Mouse (Mus musculus): ENCODE results near the gene Hk3. TPM values are rescaled to one million over a fixed set of nuclear protein-coding genes. Genes with fewer than 3 reads are reported as not detected.

Hk3 gene
- polyA plus RNA-seq (2011; ENCODE audit: insufficient read depth, insufficient read length, low read depth, missing spikeins), result not detected in 2 replicates

DNA sequence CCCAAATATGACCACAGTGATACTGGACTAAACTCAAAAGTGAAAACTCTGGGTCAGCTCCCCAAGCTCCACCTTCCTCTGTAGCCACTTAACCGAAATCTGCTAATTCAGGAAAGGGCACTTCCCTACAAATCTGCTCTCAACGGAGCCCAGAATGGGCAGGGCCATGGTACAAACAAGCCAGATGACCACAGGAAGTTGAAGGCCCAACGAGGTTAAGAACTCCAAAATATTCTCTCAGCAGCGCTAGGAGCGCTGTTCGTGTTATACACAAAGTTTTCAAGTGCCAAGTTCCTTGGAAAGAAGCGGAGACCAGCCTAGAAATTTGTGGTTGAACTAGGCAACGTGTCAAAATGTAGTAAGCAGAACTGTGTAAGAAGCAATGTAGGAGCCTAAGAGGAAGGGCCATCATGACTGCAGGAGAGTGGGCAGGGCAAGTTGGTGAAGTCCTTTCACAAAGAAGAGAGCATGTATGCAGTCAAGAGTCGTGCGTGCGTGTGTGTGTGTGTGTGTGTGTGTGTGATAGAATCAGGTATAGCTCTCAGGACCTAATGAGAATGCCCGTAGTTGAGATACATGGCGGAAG lies at the start of gene Hk3:
Gene Hk3, minus strand, starts transcription at position 192 of the 586 bp plus-strand sequence.
- Histone ChIP-seq H3K9me3 (replicated peaks; ENCODE audit: control insufficient read depth, insufficient read depth, low read length, poor library complexity, severe bottlenecking) (0 out of 2 replicates have a peak, but pooled peaks cover 2% of the 10 kb centered on the region), H3K4me3 (ENCODE audit: low read depth, low read length) (no peak within 1 kb of the TSS), H3K9ac (ENCODE audit: low read depth, poor library complexity, severe bottlenecking) (no peak within 1 kb of the TSS), H3K36me3 (ENCODE audit: control insufficient read depth, insufficient read depth, low read length, poor library complexity, severe bottlenecking) (no peaks in the 10 kb centered on the region), H3K27ac (ENCODE audit: insufficient read depth, low read length) (no peak within 1 kb of the TSS), H3K4me1 (ENCODE audit: control insufficient read depth, insufficient read depth, low read length) (peaks cover 6% of the 10 kb centered on the region), H3K27me3 (ENCODE audit: control insufficient read depth, insufficient read depth, low read length, poor library complexity, severe bottlenecking) (no peaks in the 10 kb centered on the region)
- TF ChIP-seq POLR2A (IDR thresholded peaks at IDR 0.05; ENCODE audit: insufficient read depth, low read length) (no peak), CTCF (IDR thresholded peaks at IDR 0.05; ENCODE audit: low read depth, low read length) (no peak), EP300 (IDR thresholded peaks at IDR 0.05; ENCODE audit: insufficient read depth, low read depth, low read length) (no peak)

- H3K4me1 ChIP-seq (ENCODE audit: control insufficient read depth, insufficient read depth, low read length), result no peaks in the 10 kb centered on the region
- H3K27ac ChIP-seq (ENCODE audit: insufficient read depth, low read length), result no peak overlapping the region
- H3K4me3 ChIP-seq (ENCODE audit: low read depth, low read length), result no peak overlapping the region
- no peaks in the 10 kb centered on the region for H3K27me3 ChIP-seq (ENCODE audit: control insufficient read depth, insufficient read depth, low read length, poor library complexity, severe bottlenecking)
- H3K9me3 ChIP-seq (replicated peaks; ENCODE audit: control insufficient read depth, insufficient read depth, low read length, poor library complexity, severe bottlenecking), result no peaks in the 10 kb centered on the region
- H3K36me3 ChIP-seq (ENCODE audit: control insufficient read depth, insufficient read depth, low read length, poor library complexity, severe bottlenecking), result no peaks in the 10 kb centered on the region; the same call in 1 of the 2 replicates
- TF ChIP-seq CTCF (IDR thresholded peaks at IDR 0.05; ENCODE audit: low read depth, low read length), result no peak
- no peak for TF ChIP-seq POLR2A (IDR thresholded peaks at IDR 0.05; ENCODE audit: insufficient read depth, low read length)
- no peak for TF ChIP-seq EP300 (IDR thresholded peaks at IDR 0.05; ENCODE audit: insufficient read depth, low read depth, low read length)
- no peak overlapping the region for H3K9ac ChIP-seq (ENCODE audit: low read depth, poor library complexity, severe bottlenecking)
These were observed 48.5 kb upstream of the Hk3 start for GRCm38 (mm10) chr13:55069719-55070118.

DNA sequence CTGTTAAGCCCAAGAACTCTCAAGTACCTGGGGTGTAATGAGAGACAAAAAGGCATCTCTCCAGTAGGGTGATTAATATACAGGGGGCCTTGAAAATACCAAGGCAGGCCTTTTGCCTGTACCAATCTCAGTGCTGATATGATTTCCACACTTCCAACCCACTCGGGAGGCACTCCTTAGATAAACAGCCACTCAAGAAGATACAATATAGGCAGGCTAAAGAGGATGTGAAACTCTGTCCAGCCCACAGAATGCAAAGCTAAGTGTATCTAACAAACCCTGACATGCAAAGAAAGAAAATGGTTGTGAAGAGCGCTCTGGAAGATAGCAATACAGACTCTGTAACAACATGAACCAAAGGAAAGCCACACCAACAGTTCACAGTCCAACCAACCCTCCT lies 42.1 kb upstream of the Hk3 start:
- no peak overlapping the region for H3K9ac ChIP-seq (ENCODE audit: low read depth, poor library complexity, severe bottlenecking)
- no peaks in the 10 kb centered on the region for H3K4me1 ChIP-seq (ENCODE audit: control insufficient read depth, insufficient read depth, low read length)
- H3K36me3 ChIP-seq (ENCODE audit: control insufficient read depth, insufficient read depth, low read length, poor library complexity, severe bottlenecking), result no peaks in the 10 kb centered on the region; the same call in 1 of the 2 replicates
- H3K9me3 ChIP-seq (replicated peaks; ENCODE audit: control insufficient read depth, insufficient read depth, low read length, poor library complexity, severe bottlenecking), result no peaks in the 10 kb centered on the region
- H3K27ac ChIP-seq (ENCODE audit: insufficient read depth, low read length), result no peak overlapping the region
- H3K4me3 ChIP-seq (ENCODE audit: low read depth, low read length), result no peak overlapping the region
- no peak for TF ChIP-seq CTCF (IDR thresholded peaks at IDR 0.05; ENCODE audit: low read depth, low read length)
- no peak for TF ChIP-seq POLR2A (IDR thresholded peaks at IDR 0.05; ENCODE audit: insufficient read depth, low read length)
- no peak for TF ChIP-seq EP300 (IDR thresholded peaks at IDR 0.05; ENCODE audit: insufficient read depth, low read depth, low read length)
- no peaks in the 10 kb centered on the region for H3K27me3 ChIP-seq (ENCODE audit: control insufficient read depth, insufficient read depth, low read length, poor library complexity, severe bottlenecking)

- Histone ChIP-seq H3K36me3 (ENCODE audit: control insufficient read depth, insufficient read depth, low read length, poor library complexity, severe bottlenecking) (no peaks in the 10 kb centered on the region; the same call in 1 of the 2 replicates), H3K27ac (ENCODE audit: insufficient read depth, low read length) (no peak overlapping the region), H3K4me1 (ENCODE audit: control insufficient read depth, insufficient read depth, low read length) (no peaks in the 10 kb centered on the region), H3K4me3 (ENCODE audit: low read depth, low read length) (no peak overlapping the region), H3K9ac (ENCODE audit: low read depth, poor library complexity, severe bottlenecking) (no peak overlapping the region), H3K27me3 (ENCODE audit: control insufficient read depth, insufficient read depth, low read length, poor library complexity, severe bottlenecking) (no peaks in the 10 kb centered on the region), H3K9me3 (replicated peaks; ENCODE audit: control insufficient read depth, insufficient read depth, low read length, poor library complexity, severe bottlenecking) (no peaks in the 10 kb centered on the region)
- TF ChIP-seq EP300 (IDR thresholded peaks at IDR 0.05; ENCODE audit: insufficient read depth, low read depth, low read length), result no peak
- peak; percentile 70 for TF ChIP-seq CTCF (IDR thresholded peaks at IDR 0.05; ENCODE audit: low read depth, low read length)
These were observed 36.9 kb upstream of the Hk3 start for GRCm38 (mm10) chr13:55058042-55058441.

DNA sequence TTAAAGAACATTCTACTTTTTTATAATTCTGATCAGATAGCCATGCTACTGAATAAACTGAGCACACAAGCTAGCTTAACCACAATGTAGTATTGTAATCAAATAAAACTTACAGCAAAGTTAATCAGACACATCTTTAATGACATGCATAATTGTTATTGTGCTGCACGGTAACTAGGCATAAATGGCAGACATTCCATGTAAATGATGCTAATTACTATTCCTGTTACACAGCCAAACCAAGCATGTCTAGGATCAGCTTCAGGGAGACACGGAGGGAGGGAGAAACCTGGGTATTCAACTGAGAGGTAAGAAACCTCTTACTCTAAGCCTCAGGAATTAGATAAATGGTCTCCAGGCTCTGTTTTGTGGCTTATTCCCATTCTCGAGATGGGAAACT lies 26.5 kb upstream of the Hk3 start:
- no peak overlapping the region for H3K9ac ChIP-seq (ENCODE audit: low read depth, poor library complexity, severe bottlenecking)
- no peak overlapping the region for H3K4me3 ChIP-seq (ENCODE audit: low read depth, low read length)
- H3K4me1 ChIP-seq (ENCODE audit: control insufficient read depth, insufficient read depth, low read length), result no peaks in the 10 kb centered on the region
- no peaks in the 10 kb centered on the region for H3K9me3 ChIP-seq (replicated peaks; ENCODE audit: control insufficient read depth, insufficient read depth, low read length, poor library complexity, severe bottlenecking)
- no peak overlapping the region for H3K27ac ChIP-seq (ENCODE audit: insufficient read depth, low read length)
- H3K27me3 ChIP-seq (ENCODE audit: control insufficient read depth, insufficient read depth, low read length, poor library complexity, severe bottlenecking), result no peaks in the 10 kb centered on the region
- no peak for TF ChIP-seq CTCF (IDR thresholded peaks at IDR 0.05; ENCODE audit: low read depth, low read length)
- no peaks in the 10 kb centered on the region; the same call in 1 of the 2 replicates for H3K36me3 ChIP-seq (ENCODE audit: control insufficient read depth, insufficient read depth, low read length, poor library complexity, severe bottlenecking)

DNA sequence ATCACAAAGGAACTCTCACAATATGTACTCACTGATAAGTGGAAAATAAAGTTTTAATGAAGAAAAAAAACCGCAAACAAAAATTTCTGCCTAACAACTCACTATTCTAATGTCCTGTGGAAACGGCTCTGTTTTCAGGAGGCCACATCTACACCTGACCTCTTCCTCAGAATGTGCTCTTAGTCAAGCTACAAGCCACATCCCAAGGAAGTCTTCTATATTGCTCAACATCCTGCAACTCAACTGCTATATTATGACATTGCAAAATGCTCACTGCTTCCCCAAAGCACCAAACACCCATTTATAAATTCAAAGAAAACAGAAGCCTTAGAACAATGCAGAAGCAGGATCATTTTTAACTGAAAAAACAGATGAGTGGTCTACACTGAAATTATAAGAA lies 18.8 kb upstream of the Hk3 start:
- no peak overlapping the region for H3K4me3 ChIP-seq (ENCODE audit: low read depth, low read length)
- no peaks in the 10 kb centered on the region for H3K9me3 ChIP-seq (replicated peaks; ENCODE audit: control insufficient read depth, insufficient read depth, low read length, poor library complexity, severe bottlenecking)
- H3K27ac ChIP-seq (ENCODE audit: insufficient read depth, low read length), result no peak overlapping the region
- TF ChIP-seq CTCF (IDR thresholded peaks at IDR 0.05; ENCODE audit: low read depth, low read length) (no peak), POLR2A (IDR thresholded peaks at IDR 0.05; ENCODE audit: insufficient read depth, low read length) (no peak), EP300 (IDR thresholded peaks at IDR 0.05; ENCODE audit: insufficient read depth, low read depth, low read length) (no peak)
- H3K27me3 ChIP-seq (ENCODE audit: control insufficient read depth, insufficient read depth, low read length, poor library complexity, severe bottlenecking), result no peaks in the 10 kb centered on the region
- H3K36me3 ChIP-seq (ENCODE audit: control insufficient read depth, insufficient read depth, low read length, poor library complexity, severe bottlenecking), result peaks cover 2% of the 10 kb centered on the region; the same call in 1 of the 2 replicates
- H3K4me1 ChIP-seq (ENCODE audit: control insufficient read depth, insufficient read depth, low read length), result no peaks in the 10 kb centered on the region
- no peak overlapping the region for H3K9ac ChIP-seq (ENCODE audit: low read depth, poor library complexity, severe bottlenecking)
